Mouse (Mus musculus) myocyte (in vitro differentiated cells): Measurements from ENCODE around the gene Fxyd1.

Experiments used
- CEBPB ChIP-seq: IDR thresholded peaks from 2 replicates; pipeline ENCODE4 v1.6.1; 2011; ENCODE audit warnings: mild to moderate bottlenecking, moderate library complexity; ENCODE audit not compliant: poor library complexity, insufficient read depth, severe bottlenecking
- E2F4 ChIP-seq: IDR thresholded peaks from one replicate; pipeline ENCODE4 v1.6.1; 2011; ENCODE audit warnings: mild to moderate bottlenecking, control low read depth, moderate library complexity; ENCODE audit not compliant: insufficient read depth
- MAX ChIP-seq: IDR thresholded peaks from one replicate; pipeline ENCODE4 v1.6.1; 2011; ENCODE audit warnings: low read depth, mild to moderate bottlenecking, control low read depth
- MYOD1 ChIP-seq, 3 experiments: IDR thresholded peaks; one replicate each; pipeline ENCODE4 v1.6.1; 2011; ENCODE audit warnings: control low read depth in 2 of 3, low read depth in 2 of 3, mild to moderate bottlenecking in 2 of 3, moderate library complexity in 1 of 3; ENCODE audit not compliant: insufficient read length in 2 of 3, control insufficient read depth in 1 of 3
- MYOG ChIP-seq, 3 experiments: IDR thresholded peaks; one replicate each; pipeline ENCODE4 v1.6.1; 2011; ENCODE audit warnings: control low read depth in 2 of 3, low read depth in 2 of 3, mild to moderate bottlenecking in 2 of 3; ENCODE audit not compliant: insufficient read length in 2 of 3, control insufficient read depth in 1 of 3, insufficient read depth in 1 of 3
- POLR2A ChIP-seq: IDR thresholded peaks from one replicate; pipeline ENCODE4 v1.6.1; 2011; ENCODE audit warnings: low read depth, mild to moderate bottlenecking, control low read depth, moderate library complexity; ENCODE audit not compliant: insufficient read length
- POLR2AphosphoS2 ChIP-seq: IDR thresholded peaks from one replicate; pipeline ENCODE4 v1.6.1; 2011; ENCODE audit warnings: low read depth, control low read depth; ENCODE audit not compliant: insufficient read length
- REST ChIP-seq: IDR thresholded peaks from one replicate; pipeline ENCODE4 v1.6.1; 2011; ENCODE audit warnings: mild to moderate bottlenecking, control low read depth, moderate library complexity; ENCODE audit not compliant: insufficient read depth, insufficient read length
- SRF ChIP-seq: IDR thresholded peaks from one replicate; pipeline ENCODE4 v1.6.1; 2011; ENCODE audit warnings: low read depth; ENCODE audit not compliant: control insufficient read depth, insufficient read length
- TCF12 ChIP-seq: IDR thresholded peaks from one replicate; pipeline ENCODE4 v1.6.1; 2011; ENCODE audit warnings: mild to moderate bottlenecking, control low read depth; ENCODE audit not compliant: poor library complexity, insufficient read depth, severe bottlenecking
- TCF3 ChIP-seq: IDR thresholded peaks from one replicate; pipeline ENCODE4 v1.6.1; 2011; ENCODE audit warnings: low read depth, control low read depth; ENCODE audit not compliant: insufficient read length
- USF1 ChIP-seq: IDR thresholded peaks from one replicate; pipeline ENCODE4 v1.6.1; 2011; ENCODE audit warnings: low read depth, mild to moderate bottlenecking, control low read depth, moderate library complexity

- TF ChIP-seq USF1 (no peak), POLR2A (no peak), POLR2AphosphoS2 (no peak), MYOD1 (IDR thresholded peaks at IDR 0.05; ENCODE audit: control insufficient read depth in 1 of 3, insufficient read length in 2 of 3, low read depth in 2 of 3) (no peak), TCF12 (no peak), E2F4 (no peak), REST (no peak), MAX (no peak), TCF3 (no peak), SRF (no peak), MYOG (IDR thresholded peaks at IDR 0.05; ENCODE audit: control insufficient read depth in 1 of 3, insufficient read depth in 1 of 3, insufficient read length in 2 of 3, low read depth in 2 of 3) (no peak), CEBPB (no peak)
These were observed 54.3 kb downstream of the Fxyd1 start for GRCm38 (mm10) chr7:31002650-31003049.
